Mouse (Mus musculus) gastrocnemius, adult 8-10 months (tissue): Measurements from ENCODE around the gene Pde4dip. TPM values are rescaled to one million over a fixed set of nuclear protein-coding genes. Genes with fewer than 3 reads are reported as not detected.
A peak's percentile ranks its signal among the peaks of the same experiment; 100 is the strongest.

ENCODE experiments used
- DNase-seq, 2 experiments: peaks; one replicate each; pipeline ENCODE4 v3.0.0; 2022; ENCODE audit warnings: low spot score in 2 of 2
- total RNA-seq, 4 experiments: library from RNA; stranded (reverse); gene quantifications; 2 replicates each; pipeline ENCODE4 v1.2.4; 2022

The Pde4dip gene
- total RNA-seq, 4 experiments from 2014 or later, result 3,083 to 3,979 (median 3,594) TPM

- DNase-seq, result no peak
Measured at GRCm38 (mm10) chr3:97752901-97753300, 135.6 kb downstream of the Pde4dip start.

- DNase-seq, result no peak
Measured at GRCm38 (mm10) chr3:97751566-97751965, 136.9 kb downstream of the Pde4dip start.

- DNase-seq, result no peak
Measured at GRCm38 (mm10) chr3:97748789-97749188, 139.7 kb downstream of the Pde4dip start.

GRCm38 (mm10) chr3:97742841-97743240 is 145.7 kb downstream of the Pde4dip start:
- DNase-seq, result no peak

- no peak for DNase-seq
Measured at GRCm38 (mm10) chr3:97735575-97735974, 152.9 kb downstream of the Pde4dip start.

GRCm38 (mm10) chr3:97734259-97734658 is 154.2 kb downstream of the Pde4dip start:
- DNase-seq, result no peak

GRCm38 (mm10) chr3:97732622-97733021 is 155.9 kb downstream of the Pde4dip start:
- no peak for DNase-seq

GRCm38 (mm10) chr3:97730624-97731023 is 157.9 kb downstream of the Pde4dip start:
- no peak for DNase-seq

- DNase-seq, result peak; percentile 72 to 76
Measured at GRCm38 (mm10) chr3:97730131-97730530, 158.4 kb downstream of the Pde4dip start.

- DNase-seq, result no peak
Measured at GRCm38 (mm10) chr3:97727801-97728200, 160.7 kb downstream of the Pde4dip start.

- no peak for DNase-seq
Measured at GRCm38 (mm10) chr3:97719116-97719515, 169.4 kb downstream of the Pde4dip start.

GRCm38 (mm10) chr3:97715922-97716321 is 172.6 kb downstream of the Pde4dip start:
- no peak for DNase-seq

GRCm38 (mm10) chr3:97710881-97711280 is 177.6 kb downstream of the Pde4dip start:
- DNase-seq, result no peak

GRCm38 (mm10) chr3:97710134-97710533 is 178.4 kb downstream of the Pde4dip start:
- DNase-seq, result no peak

GRCm38 (mm10) chr3:97706561-97706960 is 181.9 kb downstream of the Pde4dip start:
- DNase-seq, result no peak

GRCm38 (mm10) chr3:97705508-97705907 is 183.0 kb downstream of the Pde4dip start:
- DNase-seq, result no peak

GRCm38 (mm10) chr3:97702448-97703080 is 185.9 kb downstream of the Pde4dip start:
- no peak for DNase-seq

GRCm38 (mm10) chr3:97701198-97701597 is 187.3 kb downstream of the Pde4dip start:
- no peak for DNase-seq

GRCm38 (mm10) chr3:97699061-97699460 is 189.4 kb downstream of the Pde4dip start:
- no peak for DNase-seq

- no peak for DNase-seq
Measured at GRCm38 (mm10) chr3:97697291-97697690, 191.2 kb downstream of the Pde4dip start.

- no peak for DNase-seq
Measured at GRCm38 (mm10) chr3:97696866-97697265, 191.6 kb downstream of the Pde4dip start.

GRCm38 (mm10) chr3:97693806-97694205 is 194.7 kb downstream of the Pde4dip start:
- no peak for DNase-seq

- DNase-seq, result no peak
Measured at GRCm38 (mm10) chr3:97691443-97692017, 197.0 kb downstream of the Pde4dip start.
